Mouse (Mus musculus) intestine, embryonic 16.5 days (tissue): ENCODE measurements around the gene 1110059E24Rik. TPM values are rescaled to one million over a fixed set of nuclear protein-coding genes. Genes with fewer than 3 reads are reported as not detected.

ENCODE experiments used
- ATAC-seq: fragments of 200-750 bp; cut with Nextera tagmentation; 2 replicates; pipeline ENCODE4 v1.8.0; 2017; ENCODE audit warnings: moderate TSS enrichment, moderate library complexity
- H3K27ac ChIP-seq: fragments of 300-500 bp; sonication (generic); 2 replicates; pipeline ENCODE4 v1.5.1; 2014; ENCODE audit warnings: mild to moderate bottlenecking, low read length
- H3K27me3 ChIP-seq: fragments of 300-500 bp; sonication (generic); replicated peaks from 2 replicates; pipeline ENCODE4 v1.6.1; 2014; ENCODE audit warnings: low read length, control low read depth, mixed read lengths; ENCODE audit not compliant: control insufficient read depth, insufficient read depth
- H3K36me3 ChIP-seq: fragments of 300-500 bp; sonication (generic); 2 replicates; pipeline ENCODE4 v1.6.1; 2014; ENCODE audit warnings: low read length, control low read depth; ENCODE audit not compliant: control insufficient read depth, insufficient read depth
- H3K4me1 ChIP-seq: fragments of 300-500 bp; sonication (generic); 2 replicates; pipeline ENCODE4 v1.6.1; 2014; ENCODE audit warnings: low read length, control low read depth, mixed read lengths; ENCODE audit not compliant: control insufficient read depth, insufficient read depth
- H3K4me2 ChIP-seq: fragments of 300-500 bp; sonication (generic); 2 replicates; pipeline ENCODE4 v1.6.1; 2014; ENCODE audit warnings: low read depth, low read length, control low read depth
- H3K4me3 ChIP-seq: fragments of 300-500 bp; sonication (generic); 2 replicates; pipeline ENCODE4 v1.5.1; 2014; ENCODE audit warnings: mild to moderate bottlenecking, low read length
- H3K9ac ChIP-seq: fragments of 300-500 bp; sonication (generic); 2 replicates; pipeline ENCODE4 v1.6.1; 2014; ENCODE audit warnings: low read depth, low read length
- H3K9me3 ChIP-seq: fragments of 300-500 bp; sonication (generic); 2 replicates; pipeline ENCODE4 v1.6.1; 2016; ENCODE audit warnings: low read length, control low read depth; ENCODE audit not compliant: control insufficient read depth
- WGBS: fragments of 180-500 bp; shearing (Covaris S2); extraction: QIAGEN DNeasy Blood & Tissue Kit; methylation state at CpG from one replicate; pipeline ENCODE4 v1.1.7; 2014; 5-methylcytosine and 5-hydroxymethylcytosine counted together
- polyA plus RNA-seq: library from polyadenylated mRNA; unstranded; fragments of >200 nt; fragmentation: Nextera tagmentation; extraction: Ambion mirVana; gene quantifications from 2 replicates; pipeline ENCODE4 v1.2.1, GENCODE M21; 2015

Gene 1110059E24Rik
- polyA plus RNA-seq, 1 experiment from 2014 or later = 63.9 TPM

GRCm38 (mm10) chr19:21586546-21586945 is 66.2 kb downstream of the 1110059E24Rik start:
- H3K9ac ChIP-seq = no peak overlapping the region
- no peak overlapping the region for H3K4me2 ChIP-seq
- H3K9me3 ChIP-seq = no peaks in the 10 kb centered on the region
- H3K4me3 ChIP-seq = no peak overlapping the region
- H3K36me3 ChIP-seq = no peaks in the 10 kb centered on the region
- 98% methylated on average over 1 of the region's 1 CpGs for WGBS
- no peaks in the 10 kb centered on the region for H3K4me1 ChIP-seq
- no peaks in the 10 kb centered on the region for H3K27me3 ChIP-seq
- no peak for ATAC-seq
- H3K27ac ChIP-seq = no peak overlapping the region

- no peak overlapping the region for H3K4me2 ChIP-seq
- 88% methylated on average over 2 of the region's 2 CpGs for WGBS
- no peak overlapping the region for H3K9ac ChIP-seq
- no peaks in the 10 kb centered on the region for H3K27me3 ChIP-seq
- no peak for ATAC-seq
- H3K36me3 ChIP-seq = no peaks in the 10 kb centered on the region
- H3K4me3 ChIP-seq = no peak overlapping the region
- no peaks in the 10 kb centered on the region for H3K9me3 ChIP-seq
- H3K4me1 ChIP-seq = no peaks in the 10 kb centered on the region
- H3K27ac ChIP-seq = no peak overlapping the region
Observed at GRCm38 (mm10) chr19:21585868-21586267, 66.9 kb downstream of the 1110059E24Rik start.

DNA sequence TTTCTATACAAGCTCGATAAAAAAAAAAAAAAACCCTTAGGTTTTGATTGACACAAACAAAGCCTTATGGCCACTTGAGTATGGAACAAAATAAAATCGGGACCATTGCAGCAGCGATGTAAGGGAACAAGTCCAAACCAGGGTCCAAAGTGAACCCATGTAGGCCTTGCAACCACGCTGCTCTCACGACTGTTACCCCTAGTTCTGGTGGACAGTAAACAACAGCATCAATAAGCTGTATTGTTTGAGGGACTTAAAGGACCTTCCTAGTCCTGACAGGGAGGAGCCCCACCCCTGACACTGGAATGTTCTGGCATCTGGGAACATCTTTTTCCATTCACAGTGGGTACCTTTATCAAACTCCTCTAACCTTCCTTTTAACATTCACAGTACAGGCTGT is 68.8 kb downstream of the 1110059E24Rik start:
- H3K27me3 ChIP-seq = no peaks in the 10 kb centered on the region
- no peaks in the 10 kb centered on the region for H3K4me1 ChIP-seq
- no peaks in the 10 kb centered on the region for H3K36me3 ChIP-seq
- no peak overlapping the region for H3K27ac ChIP-seq
- no peaks in the 10 kb centered on the region for H3K9me3 ChIP-seq
- H3K4me2 ChIP-seq = no peak overlapping the region
- H3K9ac ChIP-seq = no peak overlapping the region
- WGBS = 83% methylated on average over 5 of the region's 5 CpGs
- no peak for ATAC-seq
- H3K4me3 ChIP-seq = no peak overlapping the region

- 83% methylated on average over 4 of the region's 4 CpGs for WGBS
- no peaks in the 10 kb centered on the region for H3K36me3 ChIP-seq
- H3K4me2 ChIP-seq = no peak overlapping the region
- H3K27ac ChIP-seq = no peak overlapping the region
- no peak overlapping the region for H3K9ac ChIP-seq
- no peak overlapping the region for H3K4me3 ChIP-seq
- ATAC-seq = no peak
- H3K27me3 ChIP-seq = no peaks in the 10 kb centered on the region
- no peaks in the 10 kb centered on the region for H3K4me1 ChIP-seq
- no peaks in the 10 kb centered on the region for H3K9me3 ChIP-seq
Observed at GRCm38 (mm10) chr19:21583523-21583984, 69.2 kb downstream of the 1110059E24Rik start.

DNA sequence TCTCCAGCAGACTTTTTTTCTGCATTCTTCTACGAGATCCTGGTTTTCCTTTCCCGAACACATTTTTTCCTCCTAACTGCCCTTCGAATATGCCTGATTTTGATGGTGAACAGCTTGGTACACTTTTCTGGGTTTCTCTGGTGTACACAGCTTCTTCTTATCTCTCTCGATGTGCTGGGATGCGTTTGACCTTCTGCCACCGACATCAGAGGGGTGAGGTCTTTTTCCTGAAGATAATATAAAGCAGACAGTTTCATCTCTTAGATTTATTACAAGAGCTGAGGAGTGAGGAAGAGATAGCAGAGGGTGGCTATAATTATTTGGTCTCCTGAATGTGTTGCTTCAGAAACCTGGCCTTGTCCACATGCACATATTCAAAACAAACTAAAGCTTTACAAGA is 71.4 kb downstream of the 1110059E24Rik start:
- Histone ChIP-seq H3K4me2 (no peak overlapping the region), H3K9me3 (no peaks in the 10 kb centered on the region), H3K36me3 (no peaks in the 10 kb centered on the region), H3K4me1 (no peaks in the 10 kb centered on the region), H3K9ac (no peak overlapping the region), H3K27me3 (no peaks in the 10 kb centered on the region), H3K4me3 (no peak overlapping the region), H3K27ac (no peak overlapping the region)
- no peak for ATAC-seq
- 62% methylated on average over 6 of the region's 6 CpGs for WGBS

DNA sequence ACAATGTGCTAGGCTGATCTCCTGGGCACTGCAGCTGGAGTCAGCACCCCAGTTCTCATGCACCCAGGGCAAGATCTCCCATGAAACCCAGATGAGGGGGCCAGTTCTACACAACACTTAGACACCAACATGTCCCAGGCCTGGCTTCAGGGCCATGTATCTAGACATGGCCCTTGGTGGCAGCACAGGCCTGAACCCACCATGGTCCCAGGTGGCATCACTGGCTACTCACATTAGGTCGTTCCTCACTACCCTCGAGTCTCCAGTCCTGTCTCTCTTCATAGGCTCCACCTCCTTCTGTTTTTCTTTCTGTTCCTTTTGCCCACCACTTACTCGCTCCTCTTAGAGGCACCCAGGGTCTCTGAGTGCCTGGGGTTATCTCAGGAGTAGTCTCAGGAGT is 72.9 kb downstream of the 1110059E24Rik start:
- H3K4me3 ChIP-seq = no peak overlapping the region
- no peak overlapping the region for H3K27ac ChIP-seq
- no peak overlapping the region for H3K9ac ChIP-seq
- no peaks in the 10 kb centered on the region for H3K36me3 ChIP-seq
- no peaks in the 10 kb centered on the region for H3K27me3 ChIP-seq
- H3K4me1 ChIP-seq = no peaks in the 10 kb centered on the region
- 89% methylated on average over 3 of the region's 3 CpGs for WGBS
- no peaks in the 10 kb centered on the region for H3K9me3 ChIP-seq
- no peak for ATAC-seq
- no peak overlapping the region for H3K4me2 ChIP-seq

- Histone ChIP-seq H3K36me3 (no peaks in the 10 kb centered on the region), H3K4me2 (no peak overlapping the region), H3K9me3 (no peaks in the 10 kb centered on the region), H3K27me3 (no peaks in the 10 kb centered on the region), H3K4me1 (no peaks in the 10 kb centered on the region), H3K9ac (no peak overlapping the region), H3K27ac (no peak overlapping the region), H3K4me3 (no peak overlapping the region)
- ATAC-seq = no peak
- WGBS = 55% methylated on average over 3 of the region's 3 CpGs
Observed at GRCm38 (mm10) chr19:21577443-21577842, 75.3 kb downstream of the 1110059E24Rik start.

DNA sequence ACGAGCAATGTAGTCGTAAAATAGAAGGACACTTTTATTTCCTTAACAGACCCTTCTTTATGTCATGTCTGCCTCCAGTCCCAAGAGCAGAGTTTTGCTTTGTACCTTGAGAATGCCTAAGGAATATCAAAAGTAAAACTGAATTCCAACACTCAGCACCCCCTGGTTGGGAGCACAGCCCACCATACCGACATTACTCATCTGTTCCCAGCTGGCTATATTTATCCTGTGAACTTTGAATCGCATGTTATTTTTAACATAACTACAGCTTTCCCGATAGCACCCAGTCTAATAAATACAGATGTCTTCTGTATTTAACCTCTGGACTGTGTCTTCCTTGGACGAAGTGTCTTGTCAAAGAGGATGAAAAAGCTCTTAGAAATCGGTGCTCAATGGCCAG is 80.8 kb downstream of the 1110059E24Rik start:
- no peaks in the 10 kb centered on the region for H3K27me3 ChIP-seq
- no peak for ATAC-seq

GRCm38 (mm10) chr19:21571223-21571980 is 81.4 kb downstream of the 1110059E24Rik start:
- no peak overlapping the region for H3K4me2 ChIP-seq
- no peaks in the 10 kb centered on the region for H3K9me3 ChIP-seq
- H3K36me3 ChIP-seq = no peaks in the 10 kb centered on the region
- WGBS = 43% methylated on average over 16 of the region's 16 CpGs
- no peaks in the 10 kb centered on the region for H3K27me3 ChIP-seq
- H3K27ac ChIP-seq = no peak overlapping the region
- peak; percentile 77 for ATAC-seq
- H3K9ac ChIP-seq = no peak overlapping the region
- H3K4me3 ChIP-seq = no peak overlapping the region
- 0 out of 2 replicates have a peak, but pooled peaks cover 5% of the 10 kb centered on the region for H3K4me1 ChIP-seq

More for the DNA sequence above, 80.8 kb downstream of the 1110059E24Rik start:
- Histone ChIP-seq H3K27ac (no peak overlapping the region), H3K4me2 (no peak overlapping the region), H3K36me3 (no peaks in the 10 kb centered on the region), H3K4me3 (no peak overlapping the region), H3K9me3 (no peaks in the 10 kb centered on the region), H3K4me1 (0 out of 2 replicates have a peak, but pooled peaks cover 5% of the 10 kb centered on the region), H3K9ac (no peak overlapping the region)
- WGBS = 46% methylated on average over 7 of the region's 7 CpGs
